Mouse (Mus musculus): ENCODE measurements around the gene Shank1. TPM values are rescaled to one million over a fixed set of nuclear protein-coding genes. Genes with fewer than 3 reads are reported as not detected.

Shank1 gene
- polyA plus RNA-seq, 1 experiment, result 5.5 TPM

DNA sequence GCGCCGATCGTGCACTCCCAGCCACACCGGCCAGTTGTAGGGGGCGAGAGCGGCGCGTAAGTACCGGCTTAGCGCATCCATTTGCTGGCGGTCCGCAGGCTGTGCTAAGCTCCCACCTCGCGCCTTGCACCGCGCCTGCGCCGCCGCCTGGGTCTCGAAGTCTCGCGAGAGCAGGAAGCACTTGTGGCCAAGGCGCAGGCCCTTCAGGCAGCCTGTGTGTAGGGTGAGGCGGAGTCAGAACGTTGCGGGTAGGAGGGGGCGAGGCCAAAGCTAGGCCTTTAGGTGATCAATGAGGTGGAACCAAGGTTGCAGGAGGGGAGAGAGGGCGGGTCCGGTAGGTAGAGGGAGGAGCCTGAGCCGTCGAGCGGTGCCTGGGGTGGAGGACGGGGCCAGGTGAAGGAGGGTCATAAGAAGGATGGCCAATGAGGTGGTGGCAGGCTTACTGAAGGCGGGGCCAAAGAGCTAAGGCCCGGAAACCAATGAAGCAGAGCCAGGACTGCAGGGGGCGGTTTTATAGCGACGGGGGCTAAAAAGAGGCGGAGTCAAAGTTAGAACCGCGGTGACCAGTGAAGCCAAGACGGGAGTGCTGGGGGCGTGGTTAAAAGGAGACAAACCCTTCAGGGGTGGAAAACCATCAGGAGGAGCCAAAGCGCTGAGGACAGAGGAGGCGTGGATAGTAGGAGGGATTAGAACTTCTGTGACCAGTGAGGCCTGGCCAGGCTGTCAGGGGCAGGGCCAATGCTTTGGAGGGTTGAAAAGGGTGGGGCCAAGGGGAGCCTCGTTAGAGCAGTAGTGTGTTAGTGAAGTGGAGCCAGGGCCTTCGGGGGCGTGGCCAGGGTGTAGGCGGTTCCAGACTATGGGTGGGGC, 5.0 kb upstream of the Shank1 start:
- peak overlapping the region; percentile 87 for H3K27ac ChIP-seq (ENCODE audit: control insufficient read depth, insufficient read depth, low read depth, low read length)
- no peaks in the 10 kb centered on the region for H3K36me3 ChIP-seq (ENCODE audit: control insufficient read depth, insufficient read depth, low read length)
- no peaks in the 10 kb centered on the region for H3K27me3 ChIP-seq (ENCODE audit: control insufficient read depth, insufficient read depth, low read length)
- peaks cover 14% of the 10 kb centered on the region for H3K4me1 ChIP-seq (ENCODE audit: control insufficient read depth, insufficient read depth, low read length)
- peak overlapping the region; percentile 88 for H3K4me3 ChIP-seq (ENCODE audit: control insufficient read depth, low read depth, low read length)
- peak; percentile 96 for TF ChIP-seq POLR2A (IDR thresholded peaks at IDR 0.05; ENCODE audit: control insufficient read depth, low read depth, low read length)
- no peak for TF ChIP-seq CTCF (IDR thresholded peaks at IDR 0.05; ENCODE audit: control insufficient read depth, insufficient read depth, insufficient replicate concordance, low read depth, low read length)

DNA sequence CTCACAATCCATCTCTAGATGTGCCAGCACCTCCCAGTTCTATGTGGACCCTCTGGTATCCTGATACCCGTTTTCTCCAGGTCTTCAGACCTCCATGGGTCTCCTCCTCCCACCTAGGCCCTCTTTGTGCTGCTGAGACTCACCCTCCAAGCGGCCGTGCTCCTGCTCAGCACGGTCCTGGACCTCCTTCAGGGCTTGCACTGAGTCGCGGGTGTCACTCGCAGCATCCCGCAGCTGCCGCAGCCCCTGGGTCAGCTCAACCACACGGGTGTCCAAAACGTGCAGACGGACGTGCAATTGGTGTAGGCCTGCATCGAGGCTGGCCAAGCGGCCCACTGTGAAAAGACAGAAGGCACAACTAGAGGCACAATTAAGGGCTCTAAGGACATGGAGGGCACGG, 4.4 kb upstream of the Shank1 start:
- H3K36me3 ChIP-seq (ENCODE audit: control insufficient read depth, insufficient read depth, low read length), result no peaks in the 10 kb centered on the region
- peak overlapping the region; percentile 88 for H3K4me3 ChIP-seq (ENCODE audit: control insufficient read depth, low read depth, low read length)
- no peak overlapping the region; the same call in 1 of the 2 replicates for H3K27ac ChIP-seq (ENCODE audit: control insufficient read depth, insufficient read depth, low read depth, low read length)
- peaks cover 21% of the 10 kb centered on the region for H3K4me1 ChIP-seq (ENCODE audit: control insufficient read depth, insufficient read depth, low read length)
- TF ChIP-seq POLR2A (IDR thresholded peaks at IDR 0.05; ENCODE audit: control insufficient read depth, low read depth, low read length) (no peak), CTCF (IDR thresholded peaks at IDR 0.05; ENCODE audit: control insufficient read depth, insufficient read depth, insufficient replicate concordance, low read depth, low read length) (no peak)
- H3K27me3 ChIP-seq (ENCODE audit: control insufficient read depth, insufficient read depth, low read length), result no peaks in the 10 kb centered on the region; the same call in none of the 2 replicates

DNA sequence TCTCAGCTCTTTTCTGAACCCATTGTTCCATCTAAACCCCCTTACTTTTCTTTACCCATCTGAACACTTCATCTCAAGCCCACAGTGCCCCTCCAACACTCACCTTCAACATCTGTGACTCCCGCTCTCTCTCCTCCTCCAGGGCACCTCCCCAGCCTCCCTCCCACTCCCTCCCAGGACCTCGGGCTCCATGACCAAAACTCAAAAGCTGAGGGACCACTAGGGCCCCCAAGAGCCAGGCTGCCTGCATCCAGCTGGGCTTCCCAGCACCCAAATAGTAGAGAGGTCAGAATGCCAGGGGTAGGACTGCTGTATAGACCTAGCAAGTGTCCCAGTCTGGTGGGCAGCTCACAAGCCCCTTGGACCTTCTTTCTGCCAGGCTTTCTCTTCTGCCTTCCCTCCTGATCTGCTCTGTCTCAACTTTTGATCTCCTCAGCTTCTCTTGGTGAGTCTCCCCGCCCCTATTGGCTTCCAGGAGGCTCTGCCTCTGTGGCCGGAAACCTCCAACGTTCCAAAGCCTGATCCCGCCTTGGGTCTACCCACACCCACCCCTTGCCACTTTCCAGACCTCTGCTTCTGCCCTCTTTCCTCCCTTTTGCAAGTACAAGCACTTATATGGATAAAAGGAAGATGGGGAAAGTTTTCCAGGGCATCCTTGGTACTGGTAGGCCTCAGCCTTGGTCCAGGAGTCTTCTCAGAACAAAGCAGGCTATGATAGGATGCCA, 3.4 kb upstream of the Shank1 start, which contains the start of gene Clec11a:
Clec11a (minus strand) TSS at position 387 of the 725 bp plus-strand sequence.
- no peak within 1 kb of the TSS for H3K27ac ChIP-seq (ENCODE audit: control insufficient read depth, insufficient read depth, low read depth, low read length)
- peak within 1 kb of the TSS; percentile 88 for H3K4me3 ChIP-seq (ENCODE audit: control insufficient read depth, low read depth, low read length)
- H3K36me3 ChIP-seq (ENCODE audit: control insufficient read depth, insufficient read depth, low read length), result no peaks in the 10 kb centered on the region
- no peak for TF ChIP-seq CTCF (IDR thresholded peaks at IDR 0.05; ENCODE audit: control insufficient read depth, insufficient read depth, insufficient replicate concordance, low read depth, low read length)
- no peak for TF ChIP-seq POLR2A (IDR thresholded peaks at IDR 0.05; ENCODE audit: control insufficient read depth, low read depth, low read length)
- no peaks in the 10 kb centered on the region; the same call in none of the 2 replicates for H3K27me3 ChIP-seq (ENCODE audit: control insufficient read depth, insufficient read depth, low read length)
- H3K4me1 ChIP-seq (ENCODE audit: control insufficient read depth, insufficient read depth, low read length), result peaks cover 27% of the 10 kb centered on the region

DNA sequence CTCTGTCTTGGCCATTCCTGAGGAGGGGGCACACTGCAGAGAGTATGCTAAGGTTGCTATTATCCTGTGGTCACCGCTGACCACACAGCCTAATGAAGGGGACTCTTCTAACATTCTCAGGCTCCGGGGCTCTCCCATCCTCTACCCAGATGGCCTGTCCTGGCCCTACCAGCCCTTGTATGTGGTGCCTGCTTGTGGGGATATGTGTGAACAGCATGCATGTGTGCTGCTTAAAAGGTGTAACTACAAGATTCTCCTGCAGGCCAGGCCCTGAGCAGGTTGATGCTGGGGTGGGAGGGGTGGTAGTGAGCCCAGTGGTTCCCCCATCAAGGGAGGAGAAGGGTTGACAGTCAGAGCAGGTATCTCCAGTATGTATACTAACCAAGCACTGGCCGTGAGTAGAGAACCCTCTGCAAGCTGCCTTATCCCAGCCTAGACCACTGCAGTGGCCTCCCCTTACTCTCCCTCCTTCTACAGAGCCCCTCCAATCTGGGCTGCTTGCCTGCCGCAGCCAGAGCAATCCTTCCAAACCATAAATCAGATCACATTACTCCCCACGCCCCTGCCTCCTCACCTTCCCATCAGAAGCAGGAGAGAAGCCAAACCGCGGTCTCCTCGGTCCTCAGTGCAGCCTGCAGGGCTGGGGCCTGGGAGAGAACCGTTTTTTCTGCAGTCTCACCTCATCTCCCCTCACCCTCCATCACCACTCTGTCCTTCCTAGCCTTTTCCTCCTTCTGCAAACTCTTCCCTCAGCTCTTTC, 2.6 kb upstream of the Shank1 start:
- H3K4me1 ChIP-seq (ENCODE audit: control insufficient read depth, insufficient read depth, low read length), result peaks cover 30% of the 10 kb centered on the region
- H3K27me3 ChIP-seq (ENCODE audit: control insufficient read depth, insufficient read depth, low read length), result no peaks in the 10 kb centered on the region; the same call in none of the 2 replicates
- TF ChIP-seq CTCF (IDR thresholded peaks at IDR 0.05; ENCODE audit: control insufficient read depth, insufficient read depth, insufficient replicate concordance, low read depth, low read length) (no peak), POLR2A (IDR thresholded peaks at IDR 0.05; ENCODE audit: control insufficient read depth, low read depth, low read length) (no peak)
- H3K36me3 ChIP-seq (ENCODE audit: control insufficient read depth, insufficient read depth, low read length), result no peaks in the 10 kb centered on the region
- no peak overlapping the region for H3K27ac ChIP-seq (ENCODE audit: control insufficient read depth, insufficient read depth, low read depth, low read length)
- H3K4me3 ChIP-seq (ENCODE audit: control insufficient read depth, low read depth, low read length), result no peak overlapping the region

DNA sequence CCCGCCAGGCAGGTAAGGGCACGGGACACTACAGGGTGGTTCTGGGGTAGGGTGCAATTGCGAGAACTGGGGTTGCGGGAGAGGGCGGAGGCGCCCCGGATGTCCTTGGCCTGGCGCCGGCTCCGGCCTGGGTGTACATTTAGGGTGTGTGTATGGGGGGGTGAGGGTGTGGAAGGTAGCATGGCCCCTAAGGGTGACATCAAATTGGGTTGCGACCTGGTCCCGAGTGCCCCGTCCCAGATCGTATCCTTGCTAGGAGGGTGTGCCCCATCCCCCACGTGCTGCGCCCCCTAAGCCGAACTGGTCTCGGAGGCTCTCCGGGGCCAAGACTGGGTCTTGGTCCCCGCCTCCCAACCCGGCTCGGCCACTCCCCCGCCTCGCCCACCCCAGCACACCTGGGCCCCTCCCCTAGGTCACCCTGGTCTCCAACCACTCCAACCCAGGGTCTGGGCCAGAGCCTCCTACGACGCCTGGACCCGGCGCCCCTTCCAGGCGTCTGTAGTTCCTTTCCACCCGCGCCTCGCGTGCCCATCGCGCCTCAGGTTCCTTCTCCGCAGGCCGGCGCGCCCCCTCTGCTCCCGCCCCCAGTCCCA, 328 bp downstream of the Shank1 start:
- H3K4me3 ChIP-seq (ENCODE audit: control insufficient read depth, low read depth, low read length), result peak overlapping the region; percentile 64
- H3K27me3 ChIP-seq (ENCODE audit: control insufficient read depth, insufficient read depth, low read length), result no peaks in the 10 kb centered on the region; the same call in none of the 2 replicates
- no peak overlapping the region for H3K27ac ChIP-seq (ENCODE audit: control insufficient read depth, insufficient read depth, low read depth, low read length)
- H3K36me3 ChIP-seq (ENCODE audit: control insufficient read depth, insufficient read depth, low read length), result no peaks in the 10 kb centered on the region
- no peak for TF ChIP-seq CTCF (IDR thresholded peaks at IDR 0.05; ENCODE audit: control insufficient read depth, insufficient read depth, insufficient replicate concordance, low read depth, low read length)
- TF ChIP-seq POLR2A (IDR thresholded peaks at IDR 0.05; ENCODE audit: control insufficient read depth, low read depth, low read length), result no peak
- peaks cover 29% of the 10 kb centered on the region for H3K4me1 ChIP-seq (ENCODE audit: control insufficient read depth, insufficient read depth, low read length)

DNA sequence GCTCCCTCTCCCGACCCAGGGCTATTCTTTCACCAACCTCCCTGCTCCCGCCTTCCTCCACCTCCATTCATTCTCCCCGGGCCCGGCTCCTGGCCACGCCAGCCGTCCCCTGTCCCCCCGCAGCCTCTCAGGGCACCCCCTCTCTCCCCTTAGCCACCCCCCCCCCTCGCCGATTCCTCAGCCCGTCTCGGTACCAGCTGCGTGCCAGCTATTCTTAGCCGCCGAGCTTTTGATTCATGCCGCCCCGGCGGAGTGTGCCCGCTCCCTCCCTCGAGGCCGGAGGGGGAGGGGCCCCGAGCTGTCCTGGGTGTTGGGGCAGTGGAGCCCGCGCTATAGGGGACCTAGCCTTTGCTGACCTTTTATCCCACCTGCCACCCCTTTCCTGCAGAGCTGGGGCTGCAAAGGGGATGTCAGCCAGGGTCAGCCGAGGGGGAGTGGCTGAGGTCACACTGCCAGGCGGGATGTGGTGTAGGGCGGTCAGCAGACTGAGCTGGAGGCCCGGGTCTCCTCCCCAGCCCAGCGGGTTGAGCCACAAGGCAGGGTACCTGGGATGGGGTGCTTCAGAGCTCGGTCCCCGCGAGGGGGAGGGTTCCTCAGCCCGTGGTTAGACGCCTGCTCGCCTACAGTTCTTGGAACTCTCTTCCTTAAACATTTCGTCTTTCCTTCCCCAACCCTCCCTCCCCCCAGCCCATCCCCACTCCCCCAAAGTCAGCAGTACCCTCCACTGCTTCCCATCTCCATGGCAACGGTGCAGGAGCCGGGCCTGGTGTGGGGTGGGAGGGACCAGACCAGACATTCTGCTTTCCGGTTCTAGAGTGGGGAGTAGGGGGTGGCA, 1.0 kb downstream of the Shank1 start:
- no peak for TF ChIP-seq POLR2A (IDR thresholded peaks at IDR 0.05; ENCODE audit: control insufficient read depth, low read depth, low read length)
- TF ChIP-seq CTCF (IDR thresholded peaks at IDR 0.05; ENCODE audit: control insufficient read depth, insufficient read depth, insufficient replicate concordance, low read depth, low read length), result no peak
- Histone ChIP-seq H3K27ac (ENCODE audit: control insufficient read depth, insufficient read depth, low read depth, low read length) (no peak overlapping the region), H3K4me3 (ENCODE audit: control insufficient read depth, low read depth, low read length) (peak overlapping the region; percentile 64), H3K4me1 (ENCODE audit: control insufficient read depth, insufficient read depth, low read length) (peaks cover 22% of the 10 kb centered on the region), H3K36me3 (ENCODE audit: control insufficient read depth, insufficient read depth, low read length) (no peaks in the 10 kb centered on the region), H3K27me3 (ENCODE audit: control insufficient read depth, insufficient read depth, low read length) (no peaks in the 10 kb centered on the region; the same call in none of the 2 replicates)

Measured in testis, adult 2 months (tissue).